Mouse (Mus musculus) limb, embryonic 14.5 days (tissue): ENCODE data around the gene Ttc28. TPM values are rescaled to one million over a fixed set of nuclear protein-coding genes. Genes with fewer than 3 reads are reported as not detected.
"Not testable (repeated sequence)": the region's sequence is repeated elsewhere in the genome, so short reads cannot be mapped to it uniquely, and the experiment has no call there.

Experiments
- ATAC-seq: fragments of 200-750 bp; cut with Nextera tagmentation; 2 replicates; pipeline ENCODE4 v1.8.0; 2017; ENCODE audit warnings: low read depth, moderate number of reproducible peaks, moderate TSS enrichment; ENCODE audit not compliant: low FRiP score
- DNase-seq: peaks from one replicate; pipeline ENCODE4 v3.0.0-alpha.2; 2015; ENCODE audit warnings: low spot score
- H3K27ac ChIP-seq: fragments of 300-500 bp; sonication (generic); replicated peaks from 2 replicates; pipeline ENCODE4 v1.5.1; 2014; ENCODE audit warnings: low read depth, mild to moderate bottlenecking, low read length, moderate library complexity, mixed read lengths
- H3K27me3 ChIP-seq: fragments of 300-500 bp; sonication (generic); 2 replicates; pipeline ENCODE4 v1.6.1; 2014; ENCODE audit warnings: low read length, mixed read lengths; ENCODE audit not compliant: control insufficient read depth, insufficient read depth
- H3K36me3 ChIP-seq: fragments of 300-500 bp; sonication (generic); 2 replicates; pipeline ENCODE4 v1.6.1; 2014; ENCODE audit warnings: mild to moderate bottlenecking, low read length, moderate library complexity, mixed read lengths; ENCODE audit not compliant: control insufficient read depth, insufficient read depth
- H3K4me1 ChIP-seq: fragments of 300-500 bp; sonication (generic); 2 replicates; pipeline ENCODE4 v1.6.1; 2014; ENCODE audit warnings: antibody characterized with exemption, low read length, mixed read lengths; ENCODE audit not compliant: control insufficient read depth, insufficient read depth
- H3K4me2 ChIP-seq: fragments of 300-500 bp; sonication (generic); replicated peaks from 2 replicates; pipeline ENCODE4 v1.6.1; 2014; ENCODE audit warnings: low read depth, mild to moderate bottlenecking, low read length, moderate library complexity; ENCODE audit not compliant: severe bottlenecking
- H3K4me3 ChIP-seq: fragments of 300-500 bp; sonication (generic); replicated peaks from 2 replicates; pipeline ENCODE4 v1.5.1; 2014; ENCODE audit warnings: low read length
- H3K9ac ChIP-seq: fragments of 300-500 bp; sonication (generic); 2 replicates; pipeline ENCODE4 v1.6.1; 2014; ENCODE audit warnings: mild to moderate bottlenecking, low read depth, low read length, moderate library complexity; ENCODE audit not compliant: severe bottlenecking
- H3K9me3 ChIP-seq: fragments of 300-500 bp; sonication (generic); 2 replicates; pipeline ENCODE4 v1.6.1; 2016; ENCODE audit warnings: low read length; ENCODE audit not compliant: control insufficient read depth
- POLR2A ChIP-seq: fragments of 200-500 bp; IDR thresholded peaks from 2 replicates; pipeline ENCODE4 v1.8.0; 2012; ENCODE audit warnings: inconsistent platforms, mild to moderate bottlenecking, moderate library complexity, borderline replicate concordance; ENCODE audit not compliant: insufficient read depth, insufficient read length; ENCODE audit errors: extremely low read depth
- WGBS: fragments of 180-500 bp; shearing (Covaris S2); extraction: QIAGEN DNeasy Blood & Tissue Kit; methylation state at CpG from one replicate; pipeline ENCODE4 v1.1.7; 2014; 5-methylcytosine and 5-hydroxymethylcytosine counted together
- polyA plus RNA-seq, 2 experiments: library from polyadenylated mRNA; depleted of rRNA in 1 of 2; stranded (reverse) in 1 of 2; unstranded in 1 of 2; fragments of >200 nt; fragmentation: Nextera tagmentation in 1 of 2; extraction: Ambion mirVana in 1 of 2; gene quantifications; 2 replicates each; pipeline versions ENCODE4 v1.2.1 to v1.2.3; 2012 to 2014

Ttc28 gene
- polyA plus RNA-seq, 2 experiments: 16.3 to 19.9 TPM

DNA sequence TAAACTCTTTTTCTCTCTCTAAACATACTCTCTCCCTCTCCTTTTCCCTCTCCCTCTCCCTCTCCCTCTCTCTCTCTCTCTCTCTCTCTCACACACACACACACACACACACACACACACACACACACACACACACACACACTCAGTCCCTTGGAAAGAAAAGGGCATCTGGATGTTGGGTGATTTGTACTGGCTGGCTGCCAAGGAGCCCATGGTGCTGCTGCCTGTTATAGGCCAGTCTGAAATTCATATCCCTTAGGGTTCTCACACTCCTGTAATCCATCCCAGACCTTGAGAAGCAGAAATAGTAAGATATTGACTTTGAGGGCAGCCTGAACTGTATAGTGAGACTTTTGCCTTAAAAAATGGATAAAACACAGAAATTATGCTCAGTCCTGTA is 4.9 kb upstream of the Ttc28 start:
- TF ChIP-seq POLR2A: no peak
- no peak overlapping the region for H3K9ac ChIP-seq
- H3K36me3 ChIP-seq: no peaks in the 10 kb centered on the region

DNA sequence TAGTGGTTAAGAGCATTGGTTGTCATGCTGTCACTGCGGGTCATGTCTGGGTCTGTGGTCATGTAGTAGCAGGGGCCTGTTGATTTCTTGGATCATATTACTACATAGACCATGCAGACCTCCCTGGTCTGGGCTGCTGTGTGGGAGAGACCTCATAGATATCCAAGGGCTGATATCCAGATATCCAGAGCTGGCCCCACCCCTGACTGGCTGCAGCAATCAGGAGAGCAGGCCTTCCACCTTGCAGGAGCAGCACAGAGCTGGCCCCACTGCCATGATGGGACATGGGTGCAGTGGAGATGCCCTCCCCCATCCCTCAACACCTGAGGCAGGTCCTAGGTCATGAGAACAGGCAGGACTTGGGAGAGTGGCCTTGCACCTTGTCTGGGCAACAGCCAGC is 4.3 kb upstream of the Ttc28 start:
- no peak for DNase-seq
- Histone ChIP-seq H3K4me2 (no peak overlapping the region), H3K4me1 (peaks cover 10% of the 10 kb centered on the region), H3K27me3 (no peaks in the 10 kb centered on the region), H3K9me3 (no peaks in the 10 kb centered on the region), H3K9ac (no peak overlapping the region), H3K36me3 (no peaks in the 10 kb centered on the region), H3K4me3 (no peak overlapping the region), H3K27ac (peak overlapping the region; percentile 38; the same call in 1 of the 2 replicates)
- no peak for TF ChIP-seq POLR2A
- WGBS: 57% methylated on average over 1 of the region's 1 CpGs
- ATAC-seq: no peak

More for the DNA sequence above, 4.9 kb upstream of the Ttc28 start:
- DNase-seq (peak; percentile 67), ATAC-seq (peak; percentile 58; the same call in 1 of the 2 replicates)
- H3K27me3 ChIP-seq: no peaks in the 10 kb centered on the region
- H3K9me3 ChIP-seq: no peaks in the 10 kb centered on the region
- no peak overlapping the region; the same call in 1 of the 2 replicates for H3K27ac ChIP-seq
- peaks cover 10% of the 10 kb centered on the region for H3K4me1 ChIP-seq
- H3K4me2 ChIP-seq: no peak overlapping the region
- no peak overlapping the region for H3K4me3 ChIP-seq

DNA sequence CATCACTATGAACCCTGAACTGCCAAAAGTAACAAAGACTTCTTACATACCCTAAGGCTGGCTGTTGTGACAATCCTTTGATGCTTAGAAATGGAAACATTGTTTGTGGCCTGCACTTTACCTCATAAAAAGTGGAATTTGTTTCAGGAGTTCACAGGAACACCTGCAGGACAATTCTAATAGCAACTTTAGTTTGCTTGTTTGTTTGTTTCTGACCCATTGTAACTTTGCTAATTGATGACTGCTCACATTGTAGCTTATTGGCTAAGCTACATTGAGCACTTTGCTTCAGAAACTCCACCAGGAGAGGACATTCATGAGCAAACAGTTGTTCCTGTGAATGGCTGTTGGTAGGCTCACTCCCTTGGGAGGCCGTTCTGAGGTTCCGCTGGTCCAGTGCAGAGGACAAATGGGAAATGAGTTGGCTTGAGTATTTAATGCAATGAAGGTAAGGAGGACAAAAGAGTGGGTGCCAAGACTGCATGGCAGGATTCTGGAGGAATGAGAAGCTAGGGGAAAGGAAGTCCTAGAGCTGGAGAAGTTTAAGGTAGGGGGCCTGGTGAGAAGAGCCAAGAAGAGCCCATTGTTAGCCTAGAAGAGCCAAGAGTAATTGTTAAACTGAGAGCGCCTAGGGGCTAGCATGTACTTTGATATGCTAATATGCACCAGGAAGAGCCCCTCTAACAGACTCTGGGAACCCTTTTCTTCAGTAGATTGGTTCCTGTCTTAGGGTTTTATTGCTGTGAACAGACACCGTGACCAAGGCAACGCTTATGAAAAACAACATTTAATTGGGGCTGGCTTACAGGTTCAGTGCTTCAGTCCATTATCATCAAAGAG is 1.7 kb upstream of the Ttc28 start:
- no peak for TF ChIP-seq POLR2A
- no peak for ATAC-seq
- 72% methylated on average over 5 of the region's 5 CpGs for WGBS

DNA sequence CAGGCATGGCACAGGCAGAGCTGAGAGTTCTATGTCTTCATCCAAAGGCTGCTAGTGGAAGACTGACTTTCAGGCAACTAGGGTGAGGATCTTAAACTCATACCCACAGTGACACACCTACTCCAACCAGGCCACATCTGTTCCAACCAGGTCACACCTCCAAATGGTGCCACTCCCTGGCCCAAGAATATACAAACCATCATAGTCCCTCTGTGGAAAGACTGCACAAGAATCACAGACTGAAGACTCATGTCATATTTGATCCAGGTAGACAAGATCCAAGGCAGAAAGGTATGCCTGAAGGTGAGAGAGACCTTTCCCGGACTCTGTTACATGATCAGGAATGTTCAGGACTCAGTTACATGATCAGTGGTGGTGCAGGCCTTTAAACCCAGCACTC is 1.1 kb upstream of the Ttc28 start:
- H3K27me3 ChIP-seq, H3K9me3 ChIP-seq, H3K4me2 ChIP-seq, ATAC-seq, H3K36me3 ChIP-seq, H3K9ac ChIP-seq, DNase-seq, H3K27ac ChIP-seq, H3K4me3 ChIP-seq: not testable (repeated sequence)
- peaks cover 14% of the 10 kb centered on the region for H3K4me1 ChIP-seq
- WGBS: 100% methylated on average over 1 of the region's 1 CpGs

More for the DNA sequence above, 1.7 kb upstream of the Ttc28 start:
- Histone ChIP-seq H3K4me1 (peaks cover 14% of the 10 kb centered on the region), H3K9ac (no peak overlapping the region), H3K27me3 (no peaks in the 10 kb centered on the region), H3K27ac (no peak overlapping the region), H3K36me3 (no peaks in the 10 kb centered on the region), H3K4me2 (no peak overlapping the region), H3K9me3 (no peaks in the 10 kb centered on the region), H3K4me3 (no peak overlapping the region)
- no peak for DNase-seq

DNA sequence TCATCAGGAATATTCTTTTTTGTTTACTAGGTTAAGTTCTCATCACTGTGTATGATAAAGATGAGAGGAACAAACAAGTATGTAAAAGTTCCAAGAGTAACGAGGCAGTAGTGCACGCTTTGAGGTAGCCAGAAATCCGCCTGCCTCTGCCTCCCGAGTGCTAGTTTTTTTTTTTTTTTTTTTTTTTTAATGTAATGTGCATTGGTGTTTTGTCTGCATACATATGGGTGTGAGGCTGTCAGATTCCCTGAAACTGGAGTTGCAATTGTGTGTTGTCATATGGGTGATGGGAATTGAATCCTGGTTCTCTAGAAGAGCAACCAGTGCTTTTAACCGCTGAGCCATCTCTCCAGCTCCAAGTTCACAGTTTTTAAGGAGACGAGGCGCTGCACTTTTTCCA is 561 bp upstream of the Ttc28 start:
- H3K9me3 ChIP-seq: no peaks in the 10 kb centered on the region
- H3K9ac ChIP-seq: peak overlapping the region; percentile 92
- peak overlapping the region; percentile 86 for H3K27ac ChIP-seq
- H3K4me1 ChIP-seq: peaks cover 14% of the 10 kb centered on the region
- WGBS: 63% methylated on average over 7 of the region's 7 CpGs
- peak overlapping the region; percentile 72 for H3K4me2 ChIP-seq
- TF ChIP-seq POLR2A: no peak
- peak overlapping the region; percentile 83 for H3K4me3 ChIP-seq
- no peak for ATAC-seq
- H3K36me3 ChIP-seq: no peaks in the 10 kb centered on the region; the same call in 1 of the 2 replicates
- H3K27me3 ChIP-seq: no peaks in the 10 kb centered on the region
- no peak for DNase-seq
